Mouse (Mus musculus): ENCODE measurements around the gene Dagla. TPM values are rescaled to one million over a fixed set of nuclear protein-coding genes. Genes with fewer than 3 reads are reported as not detected.

The Dagla gene
- total RNA-seq, 1 experiment from 2014 or later = not detected

DNA sequence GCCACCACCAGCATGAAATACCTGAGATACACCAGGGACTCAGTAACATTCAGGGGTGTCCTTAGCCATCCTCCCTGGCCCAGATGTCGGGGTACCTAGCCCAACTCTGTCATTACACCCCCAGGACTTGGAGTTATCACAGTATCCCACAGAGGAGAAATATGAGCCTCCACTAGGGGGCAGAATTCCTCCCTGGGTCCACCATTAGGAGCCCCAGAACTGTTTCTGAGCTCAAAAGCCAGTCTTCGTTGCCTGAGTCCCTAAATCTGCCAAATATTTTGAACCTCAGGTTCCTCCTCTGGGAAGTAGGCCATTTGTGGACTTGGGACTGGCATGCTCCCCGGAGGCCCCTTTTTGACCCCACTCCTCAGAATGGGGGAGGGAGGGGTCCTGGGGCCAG, 85.6 kb downstream of the Dagla start:
- no peak for ATAC-seq (ENCODE audit: extremely low read depth, insufficient number of reproducible peaks, low FRiP score, poor library complexity, severe bottlenecking)

- ATAC-seq (ENCODE audit: extremely low read depth, insufficient number of reproducible peaks, low FRiP score, poor library complexity, severe bottlenecking) = no peak
Observed at GRCm38 (mm10) chr19:10216101-10216500, 88.6 kb downstream of the Dagla start.

DNA sequence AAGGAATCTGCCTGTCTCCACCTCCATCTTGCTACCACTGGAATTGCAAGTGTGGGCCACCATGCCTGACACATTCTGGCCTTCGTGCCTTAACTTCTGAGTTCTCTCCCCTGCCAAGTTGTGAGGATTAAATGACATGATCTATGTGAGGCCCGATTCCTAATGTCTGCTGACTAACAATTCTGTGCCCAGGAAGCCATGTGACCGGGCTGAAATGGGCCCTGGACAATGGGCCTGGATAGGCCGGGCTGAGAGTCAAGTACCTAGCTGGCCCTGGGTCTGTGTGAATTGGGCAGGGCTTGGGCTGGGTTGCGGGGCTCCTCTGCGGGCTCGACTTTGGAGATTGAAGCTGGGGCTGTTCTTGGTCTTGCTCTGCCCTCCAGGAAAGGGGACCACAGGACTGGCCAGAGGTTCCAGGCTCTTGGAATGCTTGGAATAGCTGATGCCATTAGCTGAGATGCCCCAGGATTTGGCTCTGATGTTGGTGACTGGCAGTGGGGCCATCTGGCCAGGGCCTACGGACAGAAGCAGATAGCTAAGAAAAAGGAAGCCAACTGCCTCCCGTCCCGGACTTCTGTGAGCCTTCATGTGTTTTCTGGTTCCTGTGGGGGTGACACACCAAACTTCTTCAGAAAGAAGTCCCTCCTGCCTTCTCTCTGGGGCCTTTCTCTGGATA, 90.7 kb downstream of the Dagla start:
- ATAC-seq (ENCODE audit: extremely low read depth, insufficient number of reproducible peaks, low FRiP score, poor library complexity, severe bottlenecking) = no peak

DNA sequence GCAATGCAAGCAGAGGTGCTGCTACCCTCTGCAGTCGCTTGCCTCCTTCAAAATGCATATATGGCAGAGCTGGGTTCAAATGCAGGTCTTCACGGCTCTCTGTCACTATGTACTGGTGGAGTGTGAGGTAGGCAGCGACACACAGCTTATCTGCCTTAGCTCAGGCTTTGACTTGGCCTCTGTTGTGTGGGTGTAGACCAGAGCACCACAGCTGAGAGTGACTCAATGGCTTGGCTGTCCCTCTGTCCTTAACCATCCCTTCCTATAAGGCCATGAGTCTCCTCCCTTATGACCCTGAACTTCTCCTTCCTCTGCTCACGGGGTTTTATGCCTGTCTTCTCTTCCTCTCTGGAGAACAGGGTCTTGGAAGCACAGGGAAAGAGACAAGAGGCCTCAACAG, 93.8 kb downstream of the Dagla start:
- ATAC-seq (ENCODE audit: extremely low read depth, insufficient number of reproducible peaks, low FRiP score, poor library complexity, severe bottlenecking) = no peak

GRCm38 (mm10) chr19:10208851-10209250, 95.8 kb downstream of the Dagla start:
- ATAC-seq (ENCODE audit: extremely low read depth, insufficient number of reproducible peaks, low FRiP score, poor library complexity, severe bottlenecking) = no peak

- ATAC-seq (ENCODE audit: extremely low read depth, insufficient number of reproducible peaks, low FRiP score, poor library complexity, severe bottlenecking) = no peak
Observed at GRCm38 (mm10) chr19:10205051-10205450, 99.6 kb downstream of the Dagla start.

DNA sequence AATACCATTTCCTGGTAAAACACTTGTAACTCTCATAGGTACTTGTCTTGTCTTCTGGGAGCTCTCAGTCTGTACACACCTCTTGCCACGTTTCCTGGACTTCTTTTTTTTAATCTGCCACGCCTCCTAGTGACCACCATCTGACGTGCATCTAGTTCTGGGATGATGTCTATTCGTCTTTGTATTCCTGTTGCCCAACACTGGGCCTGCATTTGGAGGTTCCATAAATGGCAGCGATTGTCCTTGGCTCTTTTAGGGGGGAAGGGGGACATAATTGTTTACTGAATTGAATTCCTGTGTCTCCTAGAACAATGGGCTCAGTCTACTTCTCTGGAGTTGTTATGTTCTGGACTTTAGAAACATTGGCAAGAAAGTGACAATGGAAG, 100.1 kb downstream of the Dagla start:
- ATAC-seq (ENCODE audit: extremely low read depth, insufficient number of reproducible peaks, low FRiP score, poor library complexity, severe bottlenecking) = peak; percentile 47; the same call in 1 of the 2 replicates

GRCm38 (mm10) chr19:10203848-10204615, 100.6 kb downstream of the Dagla start, which contains the start of the genes Tmem258 and Fen1:
Tmem258 (plus strand) TSS chr19:10204014.
Fen1 (minus strand) TSS chr19:10204169.
- ATAC-seq (ENCODE audit: extremely low read depth, insufficient number of reproducible peaks, low FRiP score, poor library complexity, severe bottlenecking) = peak; percentile 84

- ATAC-seq (ENCODE audit: extremely low read depth, insufficient number of reproducible peaks, low FRiP score, poor library complexity, severe bottlenecking) = no peak
Observed at GRCm38 (mm10) chr19:10203146-10203847, 101.4 kb downstream of the Dagla start.

- ATAC-seq (ENCODE audit: extremely low read depth, insufficient number of reproducible peaks, low FRiP score, poor library complexity, severe bottlenecking) = peak; percentile 80
Observed at GRCm38 (mm10) chr19:10198723-10199122, 106.0 kb downstream of the Dagla start.

DNA sequence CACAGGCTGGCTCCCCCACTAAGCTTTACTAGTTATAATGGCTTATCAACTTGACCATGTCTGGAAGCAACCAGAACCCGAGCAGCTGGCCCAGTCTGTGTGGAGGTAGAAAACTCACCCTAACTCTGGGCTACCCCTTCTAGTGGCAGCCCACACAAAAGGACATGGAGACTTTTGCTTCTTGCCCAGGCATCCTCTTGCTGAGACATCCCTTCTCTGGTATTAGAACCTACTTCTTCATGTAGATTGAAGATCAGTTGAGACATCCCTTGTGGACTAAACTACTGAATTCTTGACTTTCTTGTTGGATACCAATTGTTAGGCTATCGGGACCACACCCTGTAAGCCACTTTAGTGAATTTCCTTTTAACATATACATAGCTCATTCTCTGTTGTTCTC, 106.4 kb downstream of the Dagla start:
- ATAC-seq (ENCODE audit: extremely low read depth, insufficient number of reproducible peaks, low FRiP score, poor library complexity, severe bottlenecking) = no peak

DNA sequence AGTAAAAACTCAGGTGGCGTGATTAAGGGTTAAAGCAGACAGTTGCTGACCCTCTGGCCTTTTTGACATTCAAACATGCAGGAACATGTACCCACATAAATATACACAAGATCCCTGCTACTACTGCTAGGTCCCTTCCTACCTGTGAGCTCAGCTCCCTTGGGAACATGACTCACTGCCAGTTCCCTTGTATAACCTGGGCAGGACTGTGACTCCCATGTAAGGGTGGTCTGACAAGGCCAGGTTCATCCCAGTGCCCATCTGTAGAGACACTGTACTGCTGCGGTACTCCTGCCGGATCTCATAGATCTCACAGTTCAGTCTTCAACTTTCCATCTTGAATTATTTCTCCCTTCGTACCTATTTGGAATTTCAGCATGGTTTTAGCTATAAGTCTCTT, 107.5 kb downstream of the Dagla start:
- ATAC-seq (ENCODE audit: extremely low read depth, insufficient number of reproducible peaks, low FRiP score, poor library complexity, severe bottlenecking) = no peak

Other genes starting within 250 kb of the Dagla start
- 0.35 TPM in 1 of 2 replicates, not detected in the other for gene Fads2, start 203.1 kb downstream of the Dagla start, total RNA-seq (2017)
- gene Fads1, start 122.0 kb downstream of the Dagla start, total RNA-seq (2017) = 0.23 and 3.2 TPM in 2 replicates
- 57.5 and 74.8 TPM in 2 replicates for gene Tmem258, start 100.9 kb downstream of the Dagla start, total RNA-seq (2017)
- 17.2 and 18.9 TPM in 2 replicates for gene Fen1, start 100.7 kb downstream of the Dagla start, total RNA-seq (2017)
- 0.12 TPM in 1 of 2 replicates, not detected in the other for gene Myrf, start 64.1 kb downstream of the Dagla start, total RNA-seq (2017)
- not detected in 2 replicates for gene Syt7, start 84.2 kb upstream of the Dagla start, total RNA-seq (2017)
- 0.47 TPM in 1 of 2 replicates, not detected in the other for gene Lrrc10b, start 152.6 kb upstream of the Dagla start, total RNA-seq (2017)
- 2.0 and 2.8 TPM in 2 replicates for gene Ppp1r32, start 178.1 kb upstream of the Dagla start, total RNA-seq (2017)
- gene Cpsf7, start 220.4 kb upstream of the Dagla start, total RNA-seq (2017) = 101 and 126 TPM in 2 replicates
- gene Sdhaf2, start 221.3 kb upstream of the Dagla start, total RNA-seq (2017) = 66.2 and 77.1 TPM in 2 replicates